Mouse (Mus musculus) erythroblast, embryonic 14.5 days (primary cell): ENCODE measurements around the gene Fhl2. TPM values are rescaled to one million over a fixed set of nuclear protein-coding genes. Genes with fewer than 3 reads are reported as not detected.

Experiments used
- H3K27me3 ChIP-seq: 2 replicates; pipeline ENCODE4 v1.6.1; 2012; ENCODE audit warnings: inconsistent platforms; ENCODE audit not compliant: control insufficient read depth
- H3K36me3 ChIP-seq: 2 replicates; pipeline ENCODE4 v1.6.1; 2012; ENCODE audit warnings: mild to moderate bottlenecking, inconsistent platforms; ENCODE audit not compliant: control insufficient read depth
- H3K4me1 ChIP-seq: 2 replicates; pipeline ENCODE4 v1.6.1; 2012; ENCODE audit warnings: inconsistent platforms; ENCODE audit not compliant: control insufficient read depth
- H3K4me3 ChIP-seq: replicated peaks from 2 replicates; pipeline ENCODE3; 2012; ENCODE audit warnings: moderate library complexity, mild to moderate bottlenecking, inconsistent platforms
- H3K9me3 ChIP-seq: 2 replicates; pipeline ENCODE4 v1.6.1; 2012; ENCODE audit warnings: low read length, inconsistent platforms, mixed read lengths; ENCODE audit not compliant: control insufficient read depth
- GATA1 ChIP-seq: IDR thresholded peaks from 2 replicates; pipeline ENCODE4 v1.6.1; 2012; ENCODE audit warnings: low read length, inconsistent platforms, mixed read lengths
- TAL1 ChIP-seq: IDR thresholded peaks from 3 replicates; pipeline ENCODE4 v1.6.1; 2012; ENCODE audit warnings: low read length, inconsistent platforms, mixed read lengths
- polyA plus RNA-seq: library from polyadenylated mRNA; stranded (reverse); fragments of >175 nt; gene quantifications from 2 replicates; pipeline ENCODE4 v1.2.3, GENCODE M21; 2012

The Fhl2 gene
- polyA plus RNA-seq, 1 experiment, result not detected

DNA sequence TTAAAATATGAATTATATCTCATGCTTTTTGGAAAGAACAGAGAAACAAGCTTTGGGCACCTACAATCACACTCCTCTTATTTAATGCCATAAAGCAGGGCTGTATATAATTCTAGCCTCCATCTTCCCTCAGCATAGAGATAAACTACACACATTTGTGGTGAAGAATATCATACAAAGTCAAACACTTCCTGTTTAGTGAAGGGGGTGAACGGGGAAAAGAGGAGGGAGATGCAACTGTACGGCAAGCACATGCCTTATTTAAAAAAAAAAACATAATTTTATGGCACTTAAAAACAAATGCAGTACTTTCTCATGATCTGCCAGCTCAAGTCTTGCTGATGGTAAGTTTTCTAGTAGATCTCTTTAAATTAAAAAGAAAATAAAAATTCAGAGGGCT is 118.7 kb downstream of the Fhl2 start:
- Histone ChIP-seq H3K4me1 (no peaks in the 10 kb centered on the region), H3K36me3 (peaks cover 26% of the 10 kb centered on the region), H3K9me3 (no peaks in the 10 kb centered on the region), H3K27me3 (no peaks in the 10 kb centered on the region), H3K4me3 (no peak overlapping the region)
- TF ChIP-seq TAL1 (no peak), GATA1 (no peak)

DNA sequence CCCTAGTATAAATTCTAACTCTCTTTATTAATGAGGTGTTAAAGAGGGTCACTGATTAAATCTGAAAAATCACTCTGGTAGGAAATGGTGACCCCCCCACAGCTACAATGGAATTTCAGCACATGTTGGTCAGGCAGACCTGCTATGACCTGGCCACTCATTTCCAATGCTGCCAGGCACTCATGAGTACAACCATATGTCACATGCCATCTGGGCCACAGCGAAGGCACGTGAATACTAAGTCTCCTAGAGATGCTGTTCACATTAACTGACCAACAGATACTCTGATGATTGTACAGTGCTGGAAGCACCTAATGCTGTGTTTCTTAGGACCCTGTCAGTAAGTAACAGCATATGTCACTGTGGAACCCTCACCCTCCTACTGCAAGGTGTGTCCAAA is 122.0 kb downstream of the Fhl2 start:
- Histone ChIP-seq H3K4me1 (no peaks in the 10 kb centered on the region), H3K9me3 (no peaks in the 10 kb centered on the region), H3K36me3 (peaks cover 41% of the 10 kb centered on the region), H3K27me3 (no peaks in the 10 kb centered on the region), H3K4me3 (no peak overlapping the region)
- no peak for TF ChIP-seq TAL1
- no peak for TF ChIP-seq GATA1

Other genes with a start within 250 kb of the Fhl2 start
- gene Gpr45, start 244.1 kb downstream of the Fhl2 start, polyA plus RNA-seq, result not detected in 2 replicates
- 0.25 and 0.36 TPM in 2 replicates for gene Tgfbrap1, start 98.3 kb downstream of the Fhl2 start, polyA plus RNA-seq
- gene AI597479, start 98.3 kb downstream of the Fhl2 start, polyA plus RNA-seq, result 0.02 and 0.04 TPM in 2 replicates
- 2.4 and 3.1 TPM in 2 replicates for gene Nck2, start 247.6 kb upstream of the Fhl2 start, polyA plus RNA-seq